Comparison of ENCODE assay signal across 18 mouse cellular contexts in the genomic region with DNA sequence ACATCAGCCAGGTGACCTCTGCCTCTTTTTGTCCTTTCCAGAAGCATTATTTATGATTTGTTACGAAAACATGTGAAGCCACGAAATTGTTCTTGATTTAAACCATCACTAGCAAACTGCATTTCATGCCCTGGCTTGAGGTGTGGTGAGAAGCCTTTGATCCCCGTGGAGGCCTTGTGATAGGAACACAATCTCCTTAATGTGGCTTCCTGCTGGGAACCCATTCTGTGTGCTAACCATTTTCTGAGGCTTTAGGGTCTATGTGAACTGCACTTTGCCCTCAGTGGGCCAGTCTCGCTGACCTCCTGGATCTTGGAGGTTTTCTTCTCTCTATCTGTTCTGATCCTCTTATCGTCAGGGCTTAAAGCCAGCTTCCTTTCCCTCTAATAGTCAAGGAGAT.
DNase-seq lines count a peak whose midpoint lies in the region; ATAC-seq lines count a peak whose summit lies in the region.
"Had no signal": no experiment of that assay in that cellular context is flagged by ENCODE, and none has a peak within 500 bp of the region (broad histone marks: within the 10 kb centered on the region; RNA-seq: fewer than 3 reads in every experiment).

No protein-coding gene starts in this region.

- 51% methylated on average over 5 of the region's 5 CpGs for WGBS in intestine, embryonic 15.5 days
- WGBS in intestine, embryonic 16.5 days, result 44% methylated on average over 5 of the region's 5 CpGs
- WGBS in midbrain, embryonic 16.5 days, result 12% methylated on average over 5 of the region's 5 CpGs
- 42% methylated on average over 5 of the region's 5 CpGs for WGBS in heart, embryonic 12.5 days

- H3K4me3 ChIP-seq in intestine, embryonic 15.5 days (replicated peaks), result no peak overlapping the region
- H3K4me3 ChIP-seq in intestine, embryonic 16.5 days (ENCODE audit: low read length), result no peak overlapping the region
- no peak overlapping the region for H3K4me3 ChIP-seq in midbrain, embryonic 16.5 days (ENCODE audit: low read depth, low read length)
- no peak overlapping the region for H3K4me3 ChIP-seq in heart, embryonic 12.5 days
- H3K4me3 ChIP-seq: embryonic facial prominence, embryonic 10.5 days; forebrain, embryonic 10.5 days had no signal

- H3K4me1 ChIP-seq in intestine, embryonic 15.5 days (replicated peaks), result peaks cover 2% of the 10 kb centered on the region; the same call in 1 of the 2 replicates
- H3K4me1 ChIP-seq in intestine, embryonic 16.5 days (ENCODE audit: control insufficient read depth, insufficient read depth, low read length), result peaks cover 6% of the 10 kb centered on the region; the same call in 1 of the 2 replicates
- H3K4me1 ChIP-seq in midbrain, embryonic 16.5 days (ENCODE audit: control insufficient read depth, insufficient read depth, low read length), result peaks cover 21% of the 10 kb centered on the region
- H3K4me1 ChIP-seq in heart, embryonic 12.5 days (replicated peaks), result peaks cover 4% of the 10 kb centered on the region; the same call in 1 of the 2 replicates

- no peak overlapping the region for H3K27ac ChIP-seq in intestine, embryonic 15.5 days
- no peak overlapping the region for H3K27ac ChIP-seq in intestine, embryonic 16.5 days (ENCODE audit: low read length)
- peak overlapping the region; percentile 70 for H3K27ac ChIP-seq in midbrain, embryonic 16.5 days (ENCODE audit: low read length)
- no peak overlapping the region for H3K27ac ChIP-seq in heart, embryonic 12.5 days (ENCODE audit: poor library complexity, severe bottlenecking)
- H3K27ac ChIP-seq: embryonic facial prominence, embryonic 10.5 days; forebrain, embryonic 10.5 days; stomach, postnatal 0 days had no signal

- H3K36me3 ChIP-seq in intestine, embryonic 15.5 days, result no peaks in the 10 kb centered on the region
- H3K36me3 ChIP-seq in intestine, embryonic 16.5 days (ENCODE audit: control insufficient read depth, insufficient read depth, low read length), result no peaks in the 10 kb centered on the region
- H3K36me3 ChIP-seq in midbrain, embryonic 16.5 days (ENCODE audit: control insufficient read depth, insufficient read depth, low read length), result no peaks in the 10 kb centered on the region
- H3K36me3 ChIP-seq in heart, embryonic 12.5 days, result no peaks in the 10 kb centered on the region
- H3K36me3 ChIP-seq: embryonic facial prominence, embryonic 10.5 days had no signal

- DNase-seq in R1 (ENCODE audit: low read depth, low spot score), result peak; percentile 37
- peak; percentile 78 for DNase-seq in fat pad, adult 2 months (ENCODE audit: extremely low read depth, low read depth, low spot score)
- DNase-seq in cerebellum, postnatal 36 days, result no peak
- DNase-seq: adrenal gland, adult 2 months; cerebellum, adult 11 months; cerebellum, postnatal 14 days; gastrocnemius, postnatal 25 days; heart, adult 18-20 months; kidney, adult 2 months; kidney, postnatal 10 days had no signal

- H3K9ac ChIP-seq in intestine, embryonic 15.5 days, result no peak overlapping the region
- H3K9ac ChIP-seq in intestine, embryonic 16.5 days (ENCODE audit: low read depth, low read length), result no peak overlapping the region
- H3K9ac ChIP-seq in midbrain, embryonic 16.5 days (ENCODE audit: low read depth, low read length), result no peak overlapping the region
- H3K9ac ChIP-seq in heart, embryonic 12.5 days, result no peak overlapping the region

- H3K9me3 ChIP-seq in intestine, embryonic 15.5 days, result no peaks in the 10 kb centered on the region
- H3K9me3 ChIP-seq in intestine, embryonic 16.5 days (ENCODE audit: control insufficient read depth, low read length), result no peaks in the 10 kb centered on the region
- H3K9me3 ChIP-seq in midbrain, embryonic 16.5 days (replicated peaks; ENCODE audit: control insufficient read depth, low read length, poor library complexity, severe bottlenecking), result no peaks in the 10 kb centered on the region
- H3K9me3 ChIP-seq in heart, embryonic 12.5 days (replicated peaks), result no peaks in the 10 kb centered on the region
- H3K9me3 ChIP-seq: embryonic facial prominence, embryonic 10.5 days; forebrain, embryonic 10.5 days had no signal

- no peak overlapping the region for H3K4me2 ChIP-seq in intestine, embryonic 15.5 days (replicated peaks)
- H3K4me2 ChIP-seq in intestine, embryonic 16.5 days (ENCODE audit: low read depth, low read length), result no peak overlapping the region
- peak overlapping the region; percentile 19; the same call in 1 of the 2 replicates for H3K4me2 ChIP-seq in midbrain, embryonic 16.5 days (ENCODE audit: low read length)
- H3K4me2 ChIP-seq in heart, embryonic 12.5 days, result no peak overlapping the region

- H3K27me3 ChIP-seq in intestine, embryonic 15.5 days (replicated peaks), result no peaks in the 10 kb centered on the region
- no peaks in the 10 kb centered on the region for H3K27me3 ChIP-seq in intestine, embryonic 16.5 days (replicated peaks; ENCODE audit: control insufficient read depth, insufficient read depth, low read length)
- no peaks in the 10 kb centered on the region for H3K27me3 ChIP-seq in midbrain, embryonic 16.5 days (ENCODE audit: control insufficient read depth, insufficient read depth, low read depth, low read length)
- no peaks in the 10 kb centered on the region for H3K27me3 ChIP-seq in heart, embryonic 12.5 days (replicated peaks)

- ATAC-seq in intestine, embryonic 15.5 days, result peak; percentile 55
- ATAC-seq in intestine, embryonic 16.5 days, result no peak
- ATAC-seq in midbrain, embryonic 16.5 days, result no peak
- no peak for ATAC-seq in heart, embryonic 12.5 days (ENCODE audit: insufficient number of reproducible peaks, low FRiP score)
- ATAC-seq: lung, postnatal 0 days had no signal

Comparison
In these comparisons a context has a peak if more than half of its experiments do, and no peak if none do; other contexts are left out.
1. DNase-seq: peak in R1 (single experiment) and fat pad, adult 2 months (single experiment); none in cerebellum, postnatal 36 days (0 of 2).